Mouse (Mus musculus) lung, embryonic 14.5 days (tissue): ENCODE results near the gene Nrg4. TPM values are rescaled to one million over a fixed set of nuclear protein-coding genes. Genes with fewer than 3 reads are reported as not detected.

Source experiments
- ATAC-seq: fragments of 200-750 bp; cut with Nextera tagmentation; 2 replicates; pipeline ENCODE4 v1.8.0; 2017; ENCODE audit warnings: mild to moderate bottlenecking, moderate TSS enrichment, moderate library complexity; ENCODE audit not compliant: insufficient read depth
- DNase-seq: peaks from one replicate; pipeline ENCODE4 v3.0.0-alpha.2; 2015
- H3K27ac ChIP-seq: fragments of 300-500 bp; sonication (generic); 2 replicates; pipeline ENCODE4 v1.5.1; 2014; ENCODE audit warnings: low read depth, mild to moderate bottlenecking, moderate library complexity
- H3K27me3 ChIP-seq: fragments of 300-500 bp; sonication (generic); 2 replicates; pipeline ENCODE4 v1.6.1; 2014; ENCODE audit warnings: low read length, control low read depth; ENCODE audit not compliant: insufficient read depth
- H3K36me3 ChIP-seq: fragments of 300-500 bp; sonication (generic); 2 replicates; pipeline ENCODE4 v1.6.1; 2014; ENCODE audit warnings: control low read depth; ENCODE audit not compliant: insufficient read depth
- H3K4me1 ChIP-seq: fragments of 300-500 bp; sonication (generic); 2 replicates; pipeline ENCODE4 v1.6.1; 2014; ENCODE audit warnings: antibody characterized with exemption, control low read depth; ENCODE audit not compliant: insufficient read depth
- H3K4me2 ChIP-seq: fragments of 300-500 bp; sonication (generic); 2 replicates; pipeline ENCODE4 v1.6.1; 2014; ENCODE audit warnings: mild to moderate bottlenecking
- H3K4me3 ChIP-seq: fragments of 300-500 bp; sonication (generic); 2 replicates; pipeline ENCODE4 v1.5.1; 2014; ENCODE audit warnings: low read depth, low read length
- H3K9ac ChIP-seq: fragments of 300-500 bp; sonication (generic); 2 replicates; pipeline ENCODE4 v1.6.1; 2014
- H3K9me3 ChIP-seq: fragments of 300-500 bp; sonication (generic); 2 replicates; pipeline ENCODE4 v1.6.1; 2016; ENCODE audit warnings: low read depth, low read length, control low read depth
- CTCF ChIP-seq: IDR thresholded peaks from 2 replicates; pipeline ENCODE4 v1.5.1; 2016; ENCODE audit warnings: antibody characterized with exemption, low read depth
- WGBS: fragments of 180-500 bp; shearing (Covaris S2); extraction: QIAGEN DNeasy Blood & Tissue Kit; methylation state at CpG from one replicate; pipeline ENCODE4 v1.1.7; 2014; 5-methylcytosine and 5-hydroxymethylcytosine counted together
- polyA plus RNA-seq: library from polyadenylated mRNA; unstranded; fragments of >200 nt; fragmentation: Nextera tagmentation; extraction: Ambion mirVana; gene quantifications from 2 replicates; pipeline ENCODE4 v1.2.1, GENCODE M21; 2014

The Nrg4 gene
- polyA plus RNA-seq, 1 experiment from 2014 or later = 1.4 TPM

- DNase-seq (no peak), ATAC-seq (no peak)
- Histone ChIP-seq H3K9me3 (no peaks in the 10 kb centered on the region), H3K27ac (no peak overlapping the region), H3K9ac (no peak overlapping the region), H3K27me3 (no peaks in the 10 kb centered on the region), H3K4me1 (peaks cover 2% of the 10 kb centered on the region), H3K36me3 (peaks cover 65% of the 10 kb centered on the region), H3K4me3 (no peak overlapping the region), H3K4me2 (no peak overlapping the region)
- WGBS = 72% methylated on average over 3 of the region's 3 CpGs
- TF ChIP-seq CTCF = no peak
Observed at GRCm38 (mm10) chr9:55215056-55215455, 111.6 kb downstream of the Nrg4 start.

GRCm38 (mm10) chr9:55213396-55213795 lies 113.2 kb downstream of the Nrg4 start:
- Histone ChIP-seq H3K4me1 (peaks cover 7% of the 10 kb centered on the region), H3K9ac (no peak overlapping the region), H3K27ac (no peak overlapping the region), H3K27me3 (no peaks in the 10 kb centered on the region), H3K9me3 (no peaks in the 10 kb centered on the region), H3K4me2 (no peak overlapping the region), H3K36me3 (peaks cover 49% of the 10 kb centered on the region), H3K4me3 (no peak overlapping the region)
- WGBS = 95% methylated on average over 1 of the region's 1 CpGs
- DNase-seq = no peak
- no peak for ATAC-seq
- TF ChIP-seq CTCF = no peak

GRCm38 (mm10) chr9:55211611-55212010 lies 115.0 kb downstream of the Nrg4 start:
- no peaks in the 10 kb centered on the region for H3K9me3 ChIP-seq
- no peak overlapping the region for H3K4me3 ChIP-seq
- no peak for TF ChIP-seq CTCF
- DNase-seq (no peak), ATAC-seq (no peak)
- no peak overlapping the region for H3K4me2 ChIP-seq
- 62% methylated on average over 4 of the region's 4 CpGs for WGBS
- H3K27me3 ChIP-seq = no peaks in the 10 kb centered on the region
- H3K36me3 ChIP-seq = peaks cover 32% of the 10 kb centered on the region
- H3K4me1 ChIP-seq = peaks cover 7% of the 10 kb centered on the region
- H3K27ac ChIP-seq = no peak overlapping the region
- no peak overlapping the region for H3K9ac ChIP-seq

GRCm38 (mm10) chr9:55208790-55209481 lies 117.7 kb downstream of the Nrg4 start, which contains the start of gene Fbxo22:
Fbxo22 (plus strand) TSS chr9:55208925.
- peak; percentile 93 for DNase-seq
- TF ChIP-seq CTCF = 0 out of 2 replicates have a peak, but pooled peaks have one; percentile 22
- peaks cover 7% of the 10 kb centered on the region for H3K4me1 ChIP-seq
- peaks cover 14% of the 10 kb centered on the region; the same call in 1 of the 2 replicates for H3K36me3 ChIP-seq
- H3K27me3 ChIP-seq = no peaks in the 10 kb centered on the region
- peak within 1 kb of the TSS; percentile 93 for H3K27ac ChIP-seq
- ATAC-seq = peak; percentile 99
- H3K9me3 ChIP-seq = no peaks in the 10 kb centered on the region
- peak within 1 kb of the TSS; percentile 77 for H3K4me2 ChIP-seq
- under 1% methylated on average over 65 of the region's 65 CpGs for WGBS
- H3K9ac ChIP-seq = peak within 1 kb of the TSS; percentile 84
- peak within 1 kb of the TSS; percentile 84 for H3K4me3 ChIP-seq

GRCm38 (mm10) chr9:55208458-55208789 lies 118.2 kb downstream of the Nrg4 start:
- Histone ChIP-seq H3K27me3 (no peaks in the 10 kb centered on the region), H3K4me3 (peak overlapping the region; percentile 84), H3K27ac (peak overlapping the region; percentile 93), H3K9ac (peak overlapping the region; percentile 84), H3K9me3 (no peaks in the 10 kb centered on the region), H3K4me1 (peaks cover 7% of the 10 kb centered on the region), H3K36me3 (peaks cover 13% of the 10 kb centered on the region; the same call in 1 of the 2 replicates), H3K4me2 (peak overlapping the region; percentile 77)
- no peak for TF ChIP-seq CTCF
- DNase-seq (no peak), ATAC-seq (peak; percentile 32; the same call in 1 of the 2 replicates)
- 2% methylated on average over 2 of the region's 2 CpGs for WGBS

- H3K9ac ChIP-seq = no peak overlapping the region
- no peaks in the 10 kb centered on the region for H3K4me1 ChIP-seq
- no peak for DNase-seq
- TF ChIP-seq CTCF = no peak
- H3K36me3 ChIP-seq = peaks cover 20% of the 10 kb centered on the region; the same call in 1 of the 2 replicates
- WGBS = 77% methylated on average over 2 of the region's 2 CpGs
- no peaks in the 10 kb centered on the region for H3K9me3 ChIP-seq
- H3K27ac ChIP-seq = no peak overlapping the region
- no peak overlapping the region for H3K4me2 ChIP-seq
- ATAC-seq = no peak
- H3K4me3 ChIP-seq = no peak overlapping the region
- no peaks in the 10 kb centered on the region for H3K27me3 ChIP-seq
Observed at GRCm38 (mm10) chr9:55199348-55199747, 127.3 kb downstream of the Nrg4 start.

- H3K36me3 ChIP-seq = peaks cover 17% of the 10 kb centered on the region; the same call in 1 of the 2 replicates
- ATAC-seq (no peak), DNase-seq (no peak)
- H3K27ac ChIP-seq = no peak overlapping the region
- no peaks in the 10 kb centered on the region for H3K9me3 ChIP-seq
- no peak overlapping the region for H3K4me2 ChIP-seq
- H3K9ac ChIP-seq = no peak overlapping the region
- 97% methylated on average over 1 of the region's 1 CpGs for WGBS
- no peaks in the 10 kb centered on the region for H3K4me1 ChIP-seq
- H3K4me3 ChIP-seq = no peak overlapping the region
- no peaks in the 10 kb centered on the region for H3K27me3 ChIP-seq
- TF ChIP-seq CTCF = no peak
Observed at GRCm38 (mm10) chr9:55198260-55198659, 128.4 kb downstream of the Nrg4 start.
